Mouse (Mus musculus) hindbrain, embryonic 15.5 days (tissue): Measurements from ENCODE around the gene Tmbim6. TPM values are rescaled to one million over a fixed set of nuclear protein-coding genes. Genes with fewer than 3 reads are reported as not detected.
"Not testable (repeated sequence)": the region's sequence is repeated elsewhere in the genome, so short reads cannot be mapped to it uniquely, and the experiment has no call there.

Experiments used
- ATAC-seq: fragments of 200-750 bp; cut with Nextera tagmentation; 2 replicates; pipeline ENCODE4 v1.8.0; 2017; ENCODE audit warnings: low read depth, moderate number of reproducible peaks, moderate TSS enrichment; ENCODE audit not compliant: low FRiP score
- H3K27ac ChIP-seq: fragments of 300-500 bp; sonication (generic); replicated peaks from 2 replicates; pipeline ENCODE4 v1.5.1; 2015; ENCODE audit warnings: mild to moderate bottlenecking, inconsistent platforms
- H3K27me3 ChIP-seq: fragments of 300-500 bp; sonication (generic); 2 replicates; pipeline ENCODE4 v1.6.1; 2015; ENCODE audit warnings: control low read depth, inconsistent platforms
- H3K36me3 ChIP-seq: fragments of 300-500 bp; sonication (generic); 2 replicates; pipeline ENCODE4 v1.6.1; 2015; ENCODE audit warnings: control low read depth, inconsistent platforms
- H3K4me1 ChIP-seq: fragments of 300-500 bp; sonication (generic); replicated peaks from 2 replicates; pipeline ENCODE4 v1.6.1; 2015; ENCODE audit warnings: control low read depth, inconsistent platforms
- H3K4me2 ChIP-seq: fragments of 300-500 bp; sonication (generic); 2 replicates; pipeline ENCODE4 v1.6.1; 2015; ENCODE audit warnings: moderate library complexity, mild to moderate bottlenecking, inconsistent platforms
- H3K4me3 ChIP-seq: fragments of 300-500 bp; sonication (generic); 2 replicates; pipeline ENCODE4 v1.5.1; 2015; ENCODE audit warnings: mild to moderate bottlenecking, inconsistent platforms
- H3K9ac ChIP-seq: fragments of 300-500 bp; sonication (generic); 2 replicates; pipeline ENCODE4 v1.6.1; 2015; ENCODE audit warnings: inconsistent platforms
- H3K9me3 ChIP-seq: fragments of 300-500 bp; sonication (generic); 2 replicates; pipeline ENCODE4 v1.6.1; 2016; ENCODE audit warnings: control low read depth, inconsistent platforms
- WGBS: fragments of 180-500 bp; shearing (Covaris S2); methylation state at CpG from one replicate; pipeline ENCODE4 v1.1.7; 2015; 5-methylcytosine and 5-hydroxymethylcytosine counted together
- polyA plus RNA-seq: library from polyadenylated mRNA; unstranded; fragments of >200 nt; fragmentation: Nextera tagmentation; extraction: Ambion mirVana; gene quantifications from 2 replicates; pipeline ENCODE4 v1.2.1, GENCODE M21; 2015

The Tmbim6 gene
- polyA plus RNA-seq, 1 experiment from 2014 or later = 320 TPM

DNA sequence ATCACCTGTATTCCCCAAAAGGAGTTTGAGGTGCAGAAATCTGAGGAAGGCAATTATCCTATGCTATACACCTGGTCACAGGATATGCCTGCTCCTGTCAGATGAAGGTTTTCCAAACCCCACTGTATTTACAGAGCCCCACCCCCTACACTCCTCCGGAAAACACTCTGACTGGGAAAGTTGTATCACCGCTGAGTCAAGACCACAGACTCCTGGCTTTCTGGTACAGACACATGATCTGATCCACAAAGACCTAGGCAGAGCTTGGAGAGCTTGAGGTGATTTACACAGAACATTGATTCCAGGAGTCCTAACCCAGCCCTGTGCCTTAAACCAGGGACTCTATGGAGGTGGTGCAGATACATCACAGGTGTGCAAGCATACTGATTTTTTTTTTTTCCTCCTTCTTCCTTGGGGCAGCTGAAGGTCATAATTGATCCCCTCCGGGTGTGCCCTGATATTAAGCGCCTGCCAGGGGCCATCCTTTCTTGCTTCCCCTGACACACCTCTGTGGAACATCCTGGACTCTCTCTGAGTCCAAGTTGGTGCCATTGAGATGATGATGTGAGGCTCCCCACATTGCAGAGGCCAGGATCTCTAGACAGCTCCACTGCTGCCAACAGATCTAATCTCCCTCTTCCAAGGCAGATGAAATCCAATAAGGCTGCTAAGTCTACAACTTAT is 24.0 kb upstream of the Tmbim6 start:
- no peak overlapping the region for H3K9ac ChIP-seq

GRCm38 (mm10) chr15:99369391-99370171 is 23.1 kb upstream of the Tmbim6 start:
- Histone ChIP-seq H3K36me3 (no peaks in the 10 kb centered on the region), H3K9me3 (no peaks in the 10 kb centered on the region), H3K27me3 (0 out of 2 replicates have a peak, but pooled peaks cover 2% of the 10 kb centered on the region), H3K9ac (peak overlapping the region; percentile 78), H3K4me1 (peaks cover 21% of the 10 kb centered on the region), H3K27ac (peak overlapping the region; percentile 86), H3K4me3 (peak overlapping the region; percentile 90), H3K4me2 (peak overlapping the region; percentile 70)
- WGBS = 4% methylated on average over 22 of the region's 39 CpGs
- no peak; the same call in 1 of the 2 replicates for ATAC-seq

More for the DNA sequence above, 24.0 kb upstream of the Tmbim6 start:
- H3K4me1 ChIP-seq = peaks cover 24% of the 10 kb centered on the region
- H3K4me2 ChIP-seq = peak overlapping the region; percentile 70
- H3K36me3 ChIP-seq = no peaks in the 10 kb centered on the region
- WGBS = 67% methylated on average over 4 of the region's 4 CpGs
- H3K4me3 ChIP-seq = peak overlapping the region; percentile 90
- ATAC-seq = no peak
- H3K27ac ChIP-seq = no peak overlapping the region
- H3K27me3 ChIP-seq = 0 out of 2 replicates have a peak, but pooled peaks cover 2% of the 10 kb centered on the region
- H3K9me3 ChIP-seq = no peaks in the 10 kb centered on the region

DNA sequence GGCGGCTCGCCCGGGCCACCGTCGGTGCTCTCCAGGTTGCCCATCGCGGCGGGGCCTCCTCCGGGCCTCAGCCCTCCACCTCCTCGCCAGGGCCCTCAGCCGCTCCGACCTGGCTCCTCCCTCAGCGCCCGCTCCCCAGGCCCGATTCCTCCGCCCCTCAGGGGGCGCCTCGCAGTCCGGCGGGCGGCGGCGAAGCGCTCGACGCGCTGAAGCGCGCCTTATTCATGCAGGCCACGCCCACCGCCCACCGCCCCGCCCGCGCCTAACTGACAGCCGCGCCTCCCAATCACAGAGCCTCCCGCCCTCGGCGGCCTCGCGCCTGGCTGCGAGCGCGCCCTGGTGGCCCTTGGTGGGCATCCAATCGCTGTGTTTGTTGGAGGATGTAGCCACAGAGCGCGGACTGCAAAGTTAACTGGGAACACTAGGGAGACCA is 22.4 kb upstream of the Tmbim6 start, which contains the start of gene Fmnl3:
Gene Fmnl3 (minus strand): TSS at position 224 of the 433 bp plus-strand sequence.
- Histone ChIP-seq H3K9me3 (no peaks in the 10 kb centered on the region), H3K4me1 (peaks cover 21% of the 10 kb centered on the region), H3K36me3 (no peaks in the 10 kb centered on the region), H3K27me3 (0 out of 2 replicates have a peak, but pooled peaks cover 2% of the 10 kb centered on the region), H3K4me3 (peak within 1 kb of the TSS; percentile 90), H3K9ac (peak within 1 kb of the TSS; percentile 78), H3K4me2 (peak within 1 kb of the TSS; percentile 70), H3K27ac (peak within 1 kb of the TSS; percentile 86)
- ATAC-seq = peak; percentile 97
- under 1% methylated on average over 47 of the region's 48 CpGs for WGBS

- Histone ChIP-seq H3K27me3 (0 out of 2 replicates have a peak, but pooled peaks cover 2% of the 10 kb centered on the region), H3K9me3 (no peaks in the 10 kb centered on the region), H3K27ac (no peak overlapping the region), H3K4me3 (no peak overlapping the region), H3K36me3 (no peaks in the 10 kb centered on the region), H3K4me2 (no peak overlapping the region), H3K9ac (no peak overlapping the region), H3K4me1 (peaks cover 21% of the 10 kb centered on the region)
- 93% methylated on average over 7 of the region's 7 CpGs for WGBS
- no peak for ATAC-seq
Observed at GRCm38 (mm10) chr15:99371526-99372340, 20.9 kb upstream of the Tmbim6 start.

- Histone ChIP-seq H3K9ac (no peak overlapping the region), H3K27ac (no peak overlapping the region), H3K4me2 (no peak overlapping the region), H3K9me3 (no peaks in the 10 kb centered on the region), H3K4me3 (no peak overlapping the region), H3K36me3 (no peaks in the 10 kb centered on the region), H3K4me1 (peaks cover 21% of the 10 kb centered on the region), H3K27me3 (0 out of 2 replicates have a peak, but pooled peaks cover 2% of the 10 kb centered on the region)
- ATAC-seq = no peak
- 84% methylated on average over 9 of the region's 9 CpGs for WGBS
Observed at GRCm38 (mm10) chr15:99372761-99373160, 19.9 kb upstream of the Tmbim6 start.

DNA sequence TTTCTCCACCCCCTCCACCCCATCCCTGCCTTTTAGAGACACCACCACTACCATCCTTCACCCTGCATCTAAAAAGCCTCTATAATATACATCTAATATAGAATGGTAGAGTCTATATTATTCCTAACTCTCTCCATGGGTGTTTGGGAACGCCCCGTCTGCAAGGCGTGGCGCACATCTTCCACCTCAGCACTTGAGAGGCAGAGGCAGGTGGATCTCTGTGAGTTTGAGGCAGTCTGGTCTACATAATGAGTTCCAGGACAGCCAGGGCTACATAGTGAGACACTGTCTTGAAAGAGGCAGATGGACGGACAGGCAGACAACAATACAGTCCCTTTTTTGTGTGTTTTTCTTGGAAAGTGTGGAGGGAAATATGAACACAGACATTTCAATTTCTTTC is 17.6 kb upstream of the Tmbim6 start:
- Histone ChIP-seq H3K9me3 (no peaks in the 10 kb centered on the region), H3K9ac (no peak overlapping the region), H3K4me2 (no peak overlapping the region), H3K36me3 (no peaks in the 10 kb centered on the region), H3K27ac (no peak overlapping the region), H3K4me3 (no peak overlapping the region), H3K27me3 (0 out of 2 replicates have a peak, but pooled peaks cover 2% of the 10 kb centered on the region), H3K4me1 (0 out of 2 replicates have a peak, but pooled peaks cover 4% of the 10 kb centered on the region)
- 86% methylated on average over 5 of the region's 5 CpGs for WGBS
- ATAC-seq = no peak

GRCm38 (mm10) chr15:99375581-99375980 is 17.1 kb upstream of the Tmbim6 start:
- no peaks in the 10 kb centered on the region for H3K9me3 ChIP-seq
- H3K36me3 ChIP-seq = no peaks in the 10 kb centered on the region
- WGBS = 92% methylated on average over 3 of the region's 3 CpGs

DNA sequence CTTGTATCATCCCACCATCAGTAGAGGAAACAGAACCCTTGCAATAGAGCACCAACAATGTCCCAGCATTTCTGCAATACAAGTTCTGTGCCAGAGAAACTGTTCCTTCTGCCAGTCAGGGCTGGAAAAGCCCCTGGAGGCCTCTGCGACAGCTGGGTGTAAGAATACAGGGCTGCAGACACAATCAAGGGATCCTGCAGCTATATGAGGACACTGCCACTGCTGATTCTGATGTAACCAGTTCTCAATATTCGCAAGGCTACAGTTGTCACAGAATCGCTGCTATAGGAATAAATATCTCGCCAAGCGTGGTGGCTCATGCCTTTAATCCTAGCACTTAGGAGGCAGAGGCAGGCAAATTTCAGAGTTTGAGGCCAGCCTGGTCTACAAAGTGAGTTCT is 16.4 kb upstream of the Tmbim6 start:
- Histone ChIP-seq H3K36me3 (no peaks in the 10 kb centered on the region), H3K9me3 (no peaks in the 10 kb centered on the region), H3K4me1 (no peaks in the 10 kb centered on the region), H3K9ac (no peak overlapping the region), H3K4me2 (no peak overlapping the region), H3K27me3 (0 out of 2 replicates have a peak, but pooled peaks cover 2% of the 10 kb centered on the region), H3K4me3 (no peak overlapping the region), H3K27ac (no peak overlapping the region)
- no peak for ATAC-seq
- WGBS = 85% methylated on average over 5 of the region's 5 CpGs

More at GRCm38 (mm10) chr15:99375581-99375980, 17.1 kb upstream of the Tmbim6 start:
- no peak for ATAC-seq
- no peak overlapping the region for H3K4me3 ChIP-seq
- H3K27me3 ChIP-seq = 0 out of 2 replicates have a peak, but pooled peaks cover 2% of the 10 kb centered on the region
- H3K4me1 ChIP-seq = 0 out of 2 replicates have a peak, but pooled peaks cover 2% of the 10 kb centered on the region
- H3K9ac ChIP-seq = no peak overlapping the region
- no peak overlapping the region for H3K4me2 ChIP-seq
- H3K27ac ChIP-seq = no peak overlapping the region

- H3K27ac ChIP-seq = no peak overlapping the region
- no peak overlapping the region for H3K4me3 ChIP-seq
- no peak overlapping the region for H3K4me2 ChIP-seq
- no peak overlapping the region for H3K9ac ChIP-seq
- H3K36me3 ChIP-seq = no peaks in the 10 kb centered on the region
- H3K4me1 ChIP-seq = no peaks in the 10 kb centered on the region
- no peaks in the 10 kb centered on the region for H3K27me3 ChIP-seq
- no peaks in the 10 kb centered on the region for H3K9me3 ChIP-seq
- no peak for ATAC-seq
Observed at GRCm38 (mm10) chr15:99382893-99383292, 9.8 kb upstream of the Tmbim6 start.

GRCm38 (mm10) chr15:99384071-99384470 is 8.6 kb upstream of the Tmbim6 start:
- 80% methylated on average over 6 of the region's 6 CpGs for WGBS
- H3K27me3 ChIP-seq = no peaks in the 10 kb centered on the region
- no peaks in the 10 kb centered on the region for H3K4me1 ChIP-seq

DNA sequence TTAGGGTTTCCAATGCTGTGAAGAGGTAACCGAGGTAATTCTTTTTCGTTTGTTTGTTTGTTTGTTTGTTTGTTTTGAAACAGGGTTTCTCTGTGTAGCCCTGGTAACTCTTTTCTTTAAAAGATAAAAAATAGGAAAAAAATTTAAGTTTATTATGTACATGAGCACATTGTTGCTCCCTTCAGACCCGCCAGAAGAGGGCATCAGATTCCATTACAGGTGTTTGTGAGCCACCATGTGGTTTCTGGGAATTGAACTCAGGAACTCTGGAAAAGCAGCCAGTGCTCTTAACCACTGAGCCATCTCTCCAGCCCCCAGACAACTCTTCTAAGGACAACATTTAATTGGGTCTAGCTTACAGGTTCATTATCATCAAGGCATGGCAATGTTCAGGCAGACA is 6.6 kb upstream of the Tmbim6 start:
- H3K9ac ChIP-seq, H3K27ac ChIP-seq, H3K9me3 ChIP-seq, ATAC-seq, H3K4me2 ChIP-seq, H3K4me3 ChIP-seq, H3K4me1 ChIP-seq, H3K36me3 ChIP-seq, H3K27me3 ChIP-seq: not testable (repeated sequence)
- WGBS = 65% methylated on average over 3 of the region's 3 CpGs

More at GRCm38 (mm10) chr15:99384071-99384470, 8.6 kb upstream of the Tmbim6 start:
- Histone ChIP-seq H3K9me3 (no peaks in the 10 kb centered on the region), H3K27ac (no peak overlapping the region), H3K4me3 (no peak overlapping the region), H3K4me2 (no peak overlapping the region), H3K36me3 (no peaks in the 10 kb centered on the region), H3K9ac (no peak overlapping the region)
- no peak for ATAC-seq
